Mouse (Mus musculus) G1E-ER4 (cell line): ENCODE data around the gene Ablim1. TPM values are rescaled to one million over a fixed set of nuclear protein-coding genes. Genes with fewer than 3 reads are reported as not detected.

Experiments used
- GATA1 ChIP-seq: IDR thresholded peaks from one replicate; pipeline ENCODE4 v1.8.0; 2012; ENCODE audit warnings: low read length, inconsistent platforms
- polyA plus RNA-seq: library from polyadenylated mRNA; stranded (reverse); fragments of >175 nt; gene quantifications from 2 replicates; pipeline ENCODE4 v1.2.3, GENCODE M21; 2012

Gene Ablim1
- polyA plus RNA-seq, 1 experiment = 0.05 TPM

- TF ChIP-seq GATA1 = no peak
Observed at GRCm38 (mm10) chr19:57256666-57257065, 58.1 kb downstream of the Ablim1 start.

DNA sequence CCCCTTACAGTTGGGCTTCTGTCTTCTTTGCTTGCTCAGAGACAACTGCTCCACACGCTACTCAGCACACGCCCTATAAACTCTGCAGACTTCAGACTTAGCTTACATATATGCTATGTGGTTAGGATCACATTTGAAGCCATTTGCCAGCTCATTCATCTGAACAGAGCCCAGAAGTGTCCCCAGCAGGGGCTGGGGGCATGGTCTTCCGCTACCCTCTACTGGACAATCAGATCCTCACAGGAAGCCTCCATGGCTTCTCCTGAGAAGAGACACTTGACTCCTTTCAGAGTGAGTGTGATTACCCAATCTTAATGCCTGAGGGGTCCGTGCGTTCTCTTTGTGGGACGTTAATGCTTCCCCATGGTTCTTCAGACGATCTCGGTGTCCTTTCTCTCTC lies 59.6 kb downstream of the Ablim1 start:
- TF ChIP-seq GATA1 = no peak

- no peak for TF ChIP-seq GATA1
Observed at GRCm38 (mm10) chr19:57252692-57253448, 61.8 kb downstream of the Ablim1 start.

DNA sequence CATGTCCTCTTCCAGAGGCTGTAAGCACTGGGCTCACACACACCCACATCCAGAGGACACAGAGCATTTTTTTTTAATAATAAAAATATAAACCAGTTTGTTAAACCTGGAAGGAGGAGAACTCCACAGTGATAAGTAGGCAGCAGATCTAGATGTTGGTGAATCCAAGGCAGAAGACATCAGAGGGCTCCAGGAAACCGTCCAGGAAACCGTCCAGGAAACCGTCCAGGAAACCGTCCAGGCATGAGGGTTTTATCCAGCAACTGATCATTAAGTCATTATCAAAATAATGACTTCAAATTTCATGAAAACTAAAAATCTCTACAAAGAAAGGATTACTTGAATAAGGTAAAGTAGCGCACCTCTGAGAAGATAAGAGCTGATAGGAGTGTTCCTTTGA lies 65.9 kb downstream of the Ablim1 start:
- TF ChIP-seq GATA1 = no peak

DNA sequence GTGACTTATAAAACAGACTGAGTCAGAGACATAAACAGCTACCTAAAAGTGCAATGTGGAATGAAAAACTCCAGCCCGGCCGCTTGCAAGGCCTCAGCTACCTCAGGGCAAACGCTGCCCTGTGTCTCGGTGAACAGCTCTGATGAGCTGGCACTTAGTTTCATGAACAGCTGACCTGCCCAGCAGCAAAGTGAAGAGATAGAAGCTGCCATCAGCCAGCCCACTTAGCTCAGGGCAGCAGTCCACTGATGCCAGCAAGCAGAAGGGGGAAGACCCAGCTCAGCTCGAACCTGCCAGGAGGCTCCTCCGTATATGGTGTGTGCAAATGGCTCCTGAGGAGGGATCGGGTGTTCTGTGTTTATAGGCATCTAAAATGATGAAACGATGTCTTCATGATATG lies 67.5 kb downstream of the Ablim1 start:
- no peak for TF ChIP-seq GATA1

DNA sequence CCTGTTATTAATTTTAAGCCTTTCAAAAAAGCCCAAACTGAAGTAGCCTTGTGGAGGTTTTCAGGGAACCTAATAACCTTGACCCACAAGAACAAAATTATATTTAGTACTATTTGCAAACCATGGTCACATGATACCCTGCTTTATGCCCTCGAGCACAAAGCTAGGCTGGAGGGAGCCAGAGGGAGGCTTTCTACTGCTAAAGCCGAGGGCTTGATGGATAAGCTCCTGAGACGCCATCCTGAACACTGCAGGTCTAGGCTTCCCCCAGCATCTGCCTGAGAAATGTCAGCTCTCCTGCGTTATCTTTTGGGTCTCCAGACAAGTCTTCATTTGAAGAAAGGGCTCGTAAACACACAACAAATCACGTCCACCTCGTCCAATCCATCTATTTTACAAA lies 70.4 kb downstream of the Ablim1 start:
- TF ChIP-seq GATA1 = no peak

DNA sequence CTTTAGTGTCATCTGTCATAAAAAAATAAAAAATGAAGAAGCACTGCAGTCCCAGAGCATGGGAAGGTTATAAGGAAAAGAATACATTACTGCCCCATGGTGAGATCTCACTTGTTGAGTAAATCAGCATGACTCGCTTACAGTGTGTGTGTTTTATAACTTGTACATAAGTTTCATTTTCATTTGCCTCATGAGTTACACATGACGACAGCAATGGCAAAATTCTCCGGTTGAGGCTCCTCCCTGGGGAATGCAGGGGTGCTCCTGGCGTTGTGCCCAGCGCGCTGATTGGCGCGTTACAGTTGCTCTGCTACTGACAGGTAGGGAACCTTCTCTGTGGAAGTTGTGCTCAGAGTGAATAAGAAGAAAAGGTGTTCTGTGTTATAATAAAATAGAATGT lies 71.1 kb downstream of the Ablim1 start:
- no peak for TF ChIP-seq GATA1

- TF ChIP-seq GATA1 = no peak
Observed at GRCm38 (mm10) chr19:57243191-57243590, 71.5 kb downstream of the Ablim1 start.

DNA sequence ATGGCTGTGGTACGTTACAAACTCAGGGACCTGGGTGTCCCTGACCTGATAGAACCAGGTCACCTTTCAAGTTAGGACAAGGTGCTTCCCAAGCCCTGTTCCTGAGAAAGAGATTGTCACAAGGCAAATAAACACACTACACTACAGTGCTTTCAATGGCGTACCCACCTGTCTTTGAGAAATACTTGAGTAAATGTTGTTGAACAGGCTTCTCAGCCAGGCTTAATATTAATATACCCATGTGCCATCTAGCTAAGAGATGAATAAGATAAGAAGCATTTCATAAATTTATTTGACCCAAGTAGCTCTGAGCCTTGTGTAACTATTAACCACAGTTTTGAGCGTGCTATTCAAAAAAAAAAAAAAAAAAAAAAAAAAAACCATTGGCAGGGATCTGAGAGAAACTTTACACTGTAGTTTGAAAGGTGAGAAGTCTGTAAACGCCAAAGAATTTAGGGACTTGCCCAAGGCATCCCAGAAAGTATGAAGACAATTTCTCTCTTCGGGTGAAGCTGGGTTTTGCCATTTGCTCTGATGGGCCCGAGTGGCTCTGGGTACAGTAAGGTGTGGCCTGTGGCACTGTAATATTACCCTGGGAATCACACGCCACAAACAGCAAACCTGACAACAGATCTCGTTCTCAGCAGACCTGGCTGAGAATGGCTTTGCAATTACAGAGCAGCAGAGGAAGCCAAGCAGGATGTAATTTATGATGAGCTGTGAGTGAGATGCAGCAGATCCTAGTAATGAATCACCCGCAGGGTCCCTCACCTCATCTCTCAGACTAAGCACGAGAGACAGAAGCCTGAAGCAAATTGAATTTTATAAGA lies 73.1 kb downstream of the Ablim1 start:
- no peak for TF ChIP-seq GATA1

- TF ChIP-seq GATA1 = no peak
Observed at GRCm38 (mm10) chr19:57240259-57240658, 74.5 kb downstream of the Ablim1 start.

- TF ChIP-seq GATA1 = no peak
Observed at GRCm38 (mm10) chr19:57239176-57239784, 75.4 kb downstream of the Ablim1 start.

DNA sequence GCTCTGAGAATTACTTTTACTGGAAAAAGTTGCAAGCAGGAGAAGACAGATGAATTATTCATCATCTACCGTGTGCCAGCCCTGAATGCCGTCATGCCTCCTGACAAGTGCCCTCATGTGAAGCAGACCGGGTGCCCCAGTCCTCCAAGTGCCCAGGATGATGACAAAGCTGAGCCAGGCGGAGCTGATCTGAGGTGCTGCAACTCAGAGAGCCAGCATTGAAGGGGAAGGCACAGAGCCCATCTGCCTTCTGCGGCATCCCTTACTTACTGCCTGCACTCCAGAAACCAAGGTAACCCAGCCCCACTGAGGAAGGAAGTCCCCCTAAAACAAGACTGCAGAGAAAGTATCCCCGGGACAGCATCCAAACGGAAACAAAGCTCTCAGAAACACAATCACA lies 76.3 kb downstream of the Ablim1 start:
- TF ChIP-seq GATA1 = no peak

DNA sequence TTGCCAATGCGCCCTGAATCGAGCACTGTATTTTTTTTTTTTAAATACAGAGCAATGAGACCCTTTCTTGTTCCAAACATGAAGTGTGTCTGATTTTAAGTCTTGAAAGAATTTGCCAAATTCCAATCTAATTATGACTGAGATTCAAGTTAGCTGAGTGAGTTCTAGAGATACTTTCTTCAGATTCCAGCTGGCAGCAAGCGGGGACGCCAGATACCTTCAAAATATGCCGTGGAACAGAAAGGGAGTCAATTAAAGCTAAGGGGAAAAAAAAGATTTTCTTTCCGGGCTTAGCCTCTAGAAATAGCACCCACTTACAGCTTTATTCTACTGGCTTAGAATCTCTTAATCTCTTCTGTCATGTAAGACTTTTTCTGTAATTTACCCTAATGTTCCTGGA lies 77.2 kb downstream of the Ablim1 start:
- TF ChIP-seq GATA1 = no peak

GRCm38 (mm10) chr19:57236647-57237046 lies 78.1 kb downstream of the Ablim1 start:
- no peak for TF ChIP-seq GATA1

DNA sequence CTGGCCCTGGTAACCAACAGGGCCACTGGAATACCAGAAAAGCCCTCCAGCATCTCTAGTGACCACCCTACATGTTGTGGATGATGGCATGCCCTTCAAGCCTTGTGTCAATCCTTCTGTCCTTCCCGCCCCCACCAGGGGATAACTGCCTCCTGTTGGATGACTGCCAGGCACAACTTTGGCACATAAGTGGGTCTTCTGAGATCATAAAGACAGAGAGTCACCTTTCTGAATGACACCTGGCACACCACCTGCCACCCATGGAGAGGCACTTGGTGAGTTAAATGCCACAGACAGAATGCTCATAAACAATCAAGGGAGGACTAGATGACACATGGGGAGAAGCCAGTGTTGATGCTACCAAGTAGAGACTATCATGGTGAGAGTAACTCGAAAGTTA lies 78.8 kb downstream of the Ablim1 start:
- TF ChIP-seq GATA1 = no peak

DNA sequence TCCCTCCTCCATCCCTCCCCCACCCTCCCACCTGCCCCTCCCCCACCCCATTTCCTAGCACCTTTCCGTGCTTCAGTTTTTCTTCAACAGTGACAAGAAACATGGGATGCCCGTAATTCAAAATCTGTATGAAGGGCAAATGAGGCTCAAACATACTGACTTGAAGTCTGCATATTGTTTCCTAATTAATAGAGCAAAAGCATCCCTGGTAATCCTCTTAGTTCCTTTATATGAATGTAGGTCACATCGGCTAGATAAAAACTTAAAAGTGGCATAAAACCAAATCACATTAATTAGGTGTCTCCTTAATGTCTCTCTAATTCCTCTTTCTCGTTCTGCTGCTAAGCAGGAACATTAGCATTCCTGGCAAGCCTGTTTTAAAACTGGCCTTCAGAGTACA lies 83.7 kb downstream of the Ablim1 start:
- TF ChIP-seq GATA1 = no peak
